Mouse (Mus musculus): ENCODE results near the gene Wdtc1.

Wdtc1 gene

DNA sequence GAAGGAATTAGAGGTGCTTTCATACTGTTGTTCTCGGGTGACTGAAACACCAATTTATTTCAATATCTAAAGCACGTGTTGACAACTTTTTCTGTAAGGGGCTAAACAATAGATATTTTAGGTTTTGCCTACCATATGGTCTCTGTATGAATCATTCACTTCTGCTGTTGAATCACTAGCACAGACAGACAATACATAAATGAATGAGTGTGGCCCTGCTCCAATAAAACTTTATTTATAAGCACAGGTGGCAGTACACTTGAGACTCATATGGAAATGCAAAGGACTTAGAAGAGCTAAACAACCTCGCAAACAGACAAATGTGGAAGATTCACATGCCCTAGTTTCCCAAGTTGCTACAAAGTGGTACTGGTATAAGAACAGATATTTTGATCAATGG, 33.6 kb downstream of the Wdtc1 start:
- DNase-seq: no peak

DNA sequence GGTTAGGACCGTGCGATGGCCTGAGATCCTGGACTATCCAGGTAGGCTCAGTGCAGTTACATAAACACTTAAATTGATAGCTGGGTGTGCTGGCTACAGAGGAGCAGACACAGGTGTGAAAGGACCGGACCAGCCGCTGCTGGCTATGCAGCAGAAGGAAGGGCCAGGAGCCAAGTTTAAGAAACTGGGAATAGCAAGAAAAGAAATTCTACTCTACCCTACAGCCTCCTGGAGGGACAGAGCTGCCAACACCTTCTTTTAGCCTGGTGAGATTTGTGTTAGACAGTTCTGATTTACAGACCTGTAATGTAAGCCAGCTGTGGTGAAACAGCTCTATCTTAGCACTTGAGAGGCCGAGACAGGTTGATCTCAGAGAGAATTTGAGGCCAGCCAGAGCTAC, 37.3 kb downstream of the Wdtc1 start:
- peak in 1 of 2 experiments; percentile 34 for DNase-seq

DNA sequence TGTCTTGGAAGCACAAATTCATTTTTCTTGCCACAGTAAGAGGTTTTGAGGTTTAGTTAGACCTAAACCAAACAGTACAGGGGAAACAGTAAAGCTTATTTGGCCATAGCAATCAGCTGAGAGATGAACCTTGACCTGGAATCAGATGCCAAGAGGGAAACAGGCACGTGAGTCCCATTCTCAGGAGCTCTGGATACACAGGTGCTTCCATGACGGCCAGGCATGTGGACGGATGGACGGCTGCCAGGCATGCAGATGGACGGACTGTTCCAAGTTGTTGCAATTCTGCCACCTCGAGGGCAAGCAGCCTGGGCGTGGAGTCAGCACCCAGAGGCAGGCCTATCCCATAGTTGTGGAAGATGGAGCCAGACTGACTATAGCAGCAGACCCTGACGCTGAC, 38.4 kb downstream of the Wdtc1 start:
- peak; percentile 93 to 96 for DNase-seq

DNA sequence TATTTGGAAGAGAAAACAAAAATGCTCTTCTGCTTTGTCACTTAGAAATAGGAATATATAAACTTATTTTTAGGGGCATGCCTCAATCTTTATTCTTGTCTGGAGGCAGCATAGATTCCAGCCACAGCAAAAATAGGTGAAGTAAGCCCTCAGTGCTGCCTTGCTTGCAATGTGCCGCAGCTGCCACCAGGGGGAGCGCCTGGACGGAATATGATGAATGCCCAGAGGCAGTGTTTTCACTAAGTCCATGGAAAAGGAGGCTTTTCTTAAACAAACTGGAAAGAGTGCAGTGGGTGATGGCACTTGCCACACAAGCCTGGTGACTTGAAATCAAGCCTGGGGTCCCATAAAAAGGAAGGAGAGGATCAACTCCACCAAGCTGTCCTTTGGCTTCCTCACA, 43.3 kb downstream of the Wdtc1 start:
- DNase-seq: peak; percentile 81 to 90

DNA sequence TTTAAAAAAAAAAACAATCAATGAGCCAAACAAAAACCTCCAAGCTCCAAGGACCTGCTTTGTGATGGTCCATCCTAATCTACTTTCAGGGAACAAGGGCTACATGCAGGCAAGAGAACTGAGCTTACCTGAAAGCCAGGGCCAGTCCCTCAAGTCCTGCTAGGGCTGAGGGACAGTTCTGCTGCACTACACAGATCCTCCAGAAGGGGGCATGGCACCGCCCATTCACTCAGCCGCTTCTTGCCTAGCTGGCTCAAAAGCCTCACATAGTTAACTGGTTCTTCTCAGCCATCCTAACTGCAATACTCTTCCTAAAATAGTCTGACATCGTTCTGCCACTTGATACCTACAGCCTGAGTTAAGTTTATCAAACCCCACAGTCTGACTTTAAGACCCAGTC, 46.0 kb downstream of the Wdtc1 start:
- DNase-seq: peak; percentile 69

DNA sequence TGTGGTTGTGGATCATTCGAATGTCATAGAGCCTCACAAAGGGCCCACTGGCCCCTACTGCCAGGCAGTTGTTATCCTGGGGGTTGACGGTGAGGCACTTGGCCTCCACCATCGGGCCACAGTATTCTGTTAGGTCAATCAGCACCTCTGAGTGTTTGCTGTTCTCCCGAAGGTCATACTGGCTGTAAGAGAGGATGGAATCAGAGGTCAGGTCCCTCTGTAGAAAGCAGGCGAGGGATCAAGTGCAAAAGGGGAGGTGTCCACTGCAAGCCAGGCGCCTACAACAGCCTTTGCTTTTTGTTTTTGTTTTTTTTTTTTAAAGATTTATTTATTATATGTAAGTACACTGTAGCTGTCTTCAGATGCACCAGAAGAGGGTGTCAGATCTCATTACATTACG, 47.5 kb downstream of the Wdtc1 start:
- DNase-seq: no peak

DNA sequence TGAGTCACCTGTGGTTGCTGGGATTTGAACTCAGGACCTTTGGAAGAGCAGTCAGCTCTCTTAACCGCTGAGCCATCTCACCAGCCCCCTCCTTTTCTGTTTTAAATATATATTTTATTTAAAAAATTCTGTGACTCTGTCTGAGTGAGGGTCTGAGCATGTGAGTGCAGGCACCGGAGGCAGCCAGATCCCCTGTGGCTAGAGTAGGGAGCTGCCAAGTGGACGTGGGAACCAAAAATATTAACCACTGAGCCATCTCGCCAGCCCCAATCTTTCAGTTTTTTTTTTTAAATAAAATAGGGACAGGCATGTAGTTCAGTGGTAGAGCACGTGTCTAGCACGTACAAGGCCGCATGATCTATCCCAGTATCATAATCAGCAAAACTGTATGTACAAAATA, 48.5 kb downstream of the Wdtc1 start:
- DNase-seq: no peak

DNA sequence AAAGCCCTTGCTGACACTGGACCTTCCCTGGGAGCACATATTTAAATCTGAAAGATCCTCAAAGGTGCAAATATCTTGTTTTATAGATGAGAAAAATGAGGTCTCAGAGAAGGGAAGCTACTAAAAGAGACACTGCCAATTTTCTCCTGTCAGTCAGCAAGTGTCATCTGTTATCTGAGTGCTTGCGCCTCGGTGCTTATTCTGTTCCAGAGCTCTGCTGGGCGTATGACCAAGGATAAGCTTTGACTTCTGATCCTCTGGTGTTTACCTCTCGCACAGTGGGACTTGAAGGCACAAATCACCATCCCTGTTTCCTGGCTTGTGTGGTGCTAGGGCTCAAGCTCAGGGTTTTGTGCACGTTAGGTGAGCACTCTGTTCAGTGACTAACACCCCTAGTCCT, 50.6 kb downstream of the Wdtc1 start:
- DNase-seq: no peak

DNA sequence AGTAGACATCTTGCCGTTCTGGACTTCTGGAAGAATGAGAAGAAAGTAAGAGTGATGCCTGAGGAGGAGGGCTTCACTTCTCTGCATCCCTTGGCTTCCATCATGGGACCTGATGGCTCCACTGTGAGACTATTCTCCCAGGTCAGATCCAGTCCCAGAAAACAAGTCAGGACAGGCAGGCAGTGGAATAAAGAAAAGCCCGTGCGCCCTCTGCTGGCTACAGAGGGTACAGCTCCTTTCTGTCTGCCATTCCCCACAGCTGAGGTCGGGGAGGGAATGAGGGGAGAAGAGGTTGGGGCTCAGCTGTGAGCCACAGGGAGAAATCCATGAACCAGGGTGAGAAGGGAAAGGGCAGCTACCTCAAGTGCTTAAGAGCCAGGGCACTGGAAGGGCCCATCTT, 51.5 kb downstream of the Wdtc1 start:
- DNase-seq: peak; percentile 67 to 81

DNA sequence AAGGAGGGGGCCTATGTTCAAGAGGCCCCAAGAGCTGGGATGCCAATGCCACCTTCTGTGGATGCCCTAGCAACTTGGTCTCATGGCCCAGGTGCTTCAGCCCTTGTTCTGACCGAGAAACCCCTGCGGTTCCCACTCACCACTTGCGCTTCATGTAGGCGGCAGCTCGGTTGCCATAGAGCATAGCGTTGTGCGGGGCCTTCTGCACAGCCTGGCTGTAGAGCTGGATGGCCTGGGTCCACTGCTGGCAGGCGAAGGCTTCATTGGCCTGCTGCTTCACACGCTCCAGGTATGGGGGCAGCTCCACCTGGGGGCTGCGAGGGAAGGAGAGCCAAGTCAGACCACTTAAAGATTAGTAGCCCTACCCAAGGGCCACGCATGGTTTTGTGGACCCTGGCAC, 52.9 kb downstream of the Wdtc1 start:
- DNase-seq: no peak

DNA sequence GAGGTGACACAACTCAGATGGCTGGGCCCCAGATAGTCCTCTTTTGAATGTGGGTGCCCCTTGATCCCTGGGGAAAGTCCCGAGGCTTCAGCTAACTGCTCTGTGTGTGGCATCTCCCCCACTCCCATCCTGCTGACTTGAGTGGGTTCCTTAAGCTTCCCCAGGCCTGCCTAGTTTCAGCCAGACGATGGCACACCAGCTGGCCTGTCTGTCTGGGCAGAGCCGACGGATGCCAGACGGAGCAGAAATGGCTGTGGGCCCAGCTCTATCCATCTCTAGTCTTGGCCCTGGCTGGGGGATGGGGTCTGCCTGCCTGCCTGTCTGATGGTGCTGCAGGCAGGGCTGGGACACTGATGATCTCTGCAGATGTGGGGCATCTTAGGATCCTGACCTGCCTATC, 53.6 kb downstream of the Wdtc1 start:
- no peak for DNase-seq

DNA sequence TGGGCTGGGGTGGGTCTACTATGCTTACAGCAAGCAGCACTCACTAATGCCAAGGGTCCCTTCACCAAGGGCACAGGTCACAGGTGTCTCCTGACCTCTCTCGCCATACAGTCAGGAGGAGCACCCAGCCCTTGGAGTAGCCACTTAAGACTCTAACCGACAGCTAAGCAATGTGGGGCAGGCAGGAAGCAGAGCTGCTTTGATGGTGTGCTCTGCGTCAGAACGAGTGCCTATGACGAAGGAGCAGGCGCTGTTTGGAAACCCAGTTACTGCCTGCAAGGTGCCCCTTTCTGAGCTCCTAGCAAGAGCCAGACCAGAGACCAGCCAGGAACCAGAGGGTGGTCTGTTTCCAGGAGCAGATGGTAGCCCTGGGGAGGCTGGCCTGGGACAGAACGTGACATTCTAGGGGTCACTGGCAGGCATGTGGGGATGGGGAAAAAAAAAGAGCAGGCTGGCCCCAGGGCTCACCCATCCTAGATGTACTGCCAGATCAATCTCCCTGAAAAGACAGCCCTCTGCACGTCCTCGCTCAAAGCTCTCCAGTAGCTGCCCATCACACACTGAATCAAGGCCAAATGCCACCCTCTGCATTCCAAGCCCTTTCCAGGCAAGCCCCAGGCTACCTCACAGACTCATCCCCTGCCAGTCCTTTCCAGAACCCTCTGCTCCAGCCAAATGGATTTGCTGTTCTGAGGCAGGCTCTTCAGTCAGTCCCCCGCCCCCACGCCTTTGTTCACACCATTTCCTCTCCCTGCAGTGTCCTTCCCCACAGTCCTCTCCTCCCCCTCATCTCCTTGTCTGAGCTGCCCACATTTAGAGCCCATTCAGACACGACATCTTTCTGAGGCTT, 54.5 kb downstream of the Wdtc1 start:
- no peak for DNase-seq

DNA sequence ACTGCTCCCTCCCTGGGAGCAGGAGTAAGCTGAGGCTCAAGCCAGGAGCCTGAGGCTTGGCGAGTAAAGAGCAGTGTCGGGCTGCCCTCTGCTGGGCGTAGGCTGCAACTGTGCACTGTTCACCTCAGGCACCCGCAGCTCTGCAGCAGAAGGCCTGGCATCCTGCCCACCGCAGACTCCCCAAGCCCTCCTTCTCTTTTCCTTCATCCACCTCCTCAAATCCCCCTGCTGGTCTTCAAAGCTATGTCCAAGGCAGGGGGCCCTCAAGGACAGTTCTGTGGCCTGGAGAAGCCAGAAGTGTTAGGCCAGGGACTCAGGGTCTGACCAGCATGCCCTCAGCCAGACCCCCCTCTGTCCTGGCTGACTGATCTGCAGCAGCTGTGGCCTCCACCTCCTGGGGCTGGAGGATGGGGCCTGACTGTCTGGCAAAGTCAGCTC, 55.5 kb downstream of the Wdtc1 start:
- peak; percentile 83 to 84 for DNase-seq

DNA sequence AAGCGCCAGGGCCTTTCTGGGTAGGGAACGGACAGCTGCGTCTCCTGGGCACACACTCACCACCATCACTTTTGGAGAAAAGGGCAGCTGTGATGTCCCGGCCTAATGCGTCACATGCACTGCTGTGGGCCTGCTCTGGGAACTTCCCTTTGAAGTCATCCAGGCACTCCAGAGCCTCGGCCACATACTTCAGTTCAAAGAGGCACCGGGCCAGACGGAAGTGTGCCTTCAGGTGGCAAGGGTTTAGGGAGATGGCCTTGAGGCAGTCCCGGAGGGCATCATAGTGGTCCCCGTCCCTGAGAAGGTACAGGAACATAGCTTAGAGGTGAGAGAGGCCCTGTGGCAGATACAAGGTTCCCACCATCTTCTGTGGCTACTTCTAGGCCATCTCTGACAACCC, 55.9 kb downstream of the Wdtc1 start:
- DNase-seq: no peak

DNA sequence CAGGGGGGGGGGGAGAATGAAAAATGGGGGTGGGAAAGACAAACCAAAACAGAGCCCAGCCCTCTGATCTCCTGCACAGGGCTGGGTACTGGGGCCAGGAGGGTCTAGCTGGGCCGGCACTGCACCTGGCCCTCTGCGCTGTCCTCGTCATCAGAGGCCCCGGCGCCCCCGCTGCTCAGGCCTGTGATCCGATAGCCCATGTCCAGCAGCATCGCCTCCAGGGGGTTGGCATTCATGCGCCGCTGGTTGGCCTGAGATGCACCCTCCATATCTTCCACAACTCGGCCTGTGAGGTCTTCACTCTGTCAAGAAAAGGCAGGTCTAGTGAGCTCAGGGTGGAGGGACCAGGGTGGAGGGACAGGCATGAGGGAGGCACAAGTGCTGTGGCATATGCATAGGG, 59.2 kb downstream of the Wdtc1 start:
- no peak for DNase-seq

DNA sequence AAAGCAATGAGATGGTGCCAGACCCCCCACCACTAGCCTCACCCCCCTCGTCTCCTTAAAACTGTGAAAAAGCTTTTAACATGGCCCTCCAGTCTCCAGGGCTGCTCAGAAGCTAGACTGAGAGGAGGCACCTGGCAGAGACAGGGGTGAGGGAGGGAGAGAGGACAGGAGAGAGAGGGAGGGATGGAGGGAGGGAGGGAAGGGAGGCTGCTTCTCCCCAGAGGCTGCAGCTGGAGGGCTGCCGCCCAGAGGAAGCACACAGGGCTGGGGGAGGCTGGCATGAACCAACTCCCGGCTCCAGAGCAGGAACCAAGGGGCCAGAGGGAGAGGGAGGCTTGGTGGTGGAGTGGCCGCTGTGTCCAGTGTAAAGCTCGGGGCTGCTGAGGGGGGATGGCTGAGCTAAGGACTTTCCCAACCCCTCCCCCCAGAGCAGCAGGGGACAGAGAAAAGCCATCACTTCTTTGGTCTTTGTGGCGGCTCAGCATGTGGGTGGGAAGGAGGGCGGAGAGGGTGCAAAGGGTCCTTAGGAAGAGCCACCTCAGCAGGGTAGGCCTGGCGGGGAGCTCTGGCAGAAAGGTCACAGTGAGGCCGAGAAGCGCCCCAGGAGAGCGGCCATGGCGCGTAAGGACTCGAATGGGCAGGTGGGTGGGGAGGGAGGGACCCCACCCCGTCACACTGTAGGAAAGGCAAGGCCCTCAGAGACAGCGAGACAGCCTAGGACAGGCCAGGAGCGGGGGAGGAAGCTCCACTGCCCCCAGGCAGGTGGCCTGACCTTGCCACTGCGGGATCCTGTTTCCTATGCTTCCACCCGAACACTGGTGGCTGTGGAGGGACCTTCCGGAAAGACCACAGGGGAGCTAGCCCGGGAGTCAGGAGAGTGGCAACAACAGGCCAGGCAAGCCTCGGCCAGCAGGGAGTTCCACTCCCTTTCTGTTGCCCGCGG, 60.1 kb downstream of the Wdtc1 start:
- no peak for DNase-seq

DNA sequence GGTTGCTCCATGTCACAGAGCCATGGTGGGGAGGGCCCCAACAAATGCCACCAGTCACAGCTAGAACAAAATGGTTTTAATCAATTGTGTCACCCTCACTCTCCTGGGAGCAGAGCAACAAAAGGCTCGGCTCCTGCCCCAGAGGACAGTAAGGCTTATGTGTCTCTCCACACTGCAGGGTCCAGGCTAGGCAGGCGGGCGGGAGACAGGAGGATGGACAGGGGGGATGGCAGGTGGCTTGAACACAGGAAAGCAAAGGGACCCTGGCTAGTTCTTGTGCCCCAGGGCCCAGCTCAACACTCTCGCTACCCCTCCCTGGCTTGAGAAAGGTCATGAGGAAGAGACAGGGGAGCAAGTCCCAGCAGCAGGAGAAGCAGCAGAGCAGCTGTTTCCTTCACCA, 60.9 kb downstream of the Wdtc1 start:
- no peak for DNase-seq

DNA sequence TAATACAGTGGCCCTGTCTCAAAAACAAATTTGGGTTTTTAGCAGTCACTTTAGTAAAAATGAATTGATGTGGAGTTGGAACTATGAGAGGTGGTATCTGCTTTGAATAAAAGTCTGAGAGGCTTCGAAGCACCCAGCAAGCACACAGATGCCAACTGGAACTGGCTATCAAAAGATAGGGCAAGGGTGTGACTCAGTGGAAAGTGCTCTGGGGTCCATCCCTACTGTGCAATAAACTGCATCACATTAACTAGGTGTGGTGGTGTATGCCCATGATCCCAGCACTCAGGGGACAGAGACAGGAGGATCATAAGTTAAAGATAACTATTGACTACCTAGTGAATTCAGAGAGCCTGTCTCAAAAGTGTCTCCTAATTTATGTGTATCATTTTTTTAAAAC, 62.0 kb downstream of the Wdtc1 start:
- no peak for DNase-seq

DNA sequence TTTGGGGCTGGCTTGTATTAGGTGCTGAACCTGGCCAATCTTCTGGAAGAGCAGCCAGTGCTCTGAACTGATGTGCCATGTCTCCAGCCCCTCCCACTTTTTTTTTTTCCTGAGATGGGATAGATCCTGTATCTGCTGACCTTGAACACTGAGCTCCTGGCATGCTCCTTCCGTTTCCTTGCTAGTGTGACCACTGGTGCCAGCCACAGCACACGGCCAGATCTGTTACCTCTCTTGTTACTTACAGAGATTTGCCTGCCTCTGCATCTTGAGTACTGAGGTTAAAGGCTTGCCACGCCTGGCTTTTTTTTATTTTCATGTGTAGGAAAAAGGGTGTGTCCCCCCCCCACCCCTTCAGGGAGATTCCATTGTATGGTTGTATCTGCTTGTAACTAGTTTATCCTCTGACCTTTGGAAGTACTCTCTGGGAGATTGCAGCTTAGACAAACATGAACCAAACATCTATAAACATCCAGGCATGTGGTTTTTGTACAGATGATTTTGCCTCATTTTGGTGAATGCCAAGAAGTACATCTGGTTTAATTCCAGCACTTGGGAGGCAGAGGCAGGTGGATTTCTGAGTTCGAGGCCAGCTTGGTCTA, 66.7 kb downstream of the Wdtc1 start:
- no peak for DNase-seq

DNA sequence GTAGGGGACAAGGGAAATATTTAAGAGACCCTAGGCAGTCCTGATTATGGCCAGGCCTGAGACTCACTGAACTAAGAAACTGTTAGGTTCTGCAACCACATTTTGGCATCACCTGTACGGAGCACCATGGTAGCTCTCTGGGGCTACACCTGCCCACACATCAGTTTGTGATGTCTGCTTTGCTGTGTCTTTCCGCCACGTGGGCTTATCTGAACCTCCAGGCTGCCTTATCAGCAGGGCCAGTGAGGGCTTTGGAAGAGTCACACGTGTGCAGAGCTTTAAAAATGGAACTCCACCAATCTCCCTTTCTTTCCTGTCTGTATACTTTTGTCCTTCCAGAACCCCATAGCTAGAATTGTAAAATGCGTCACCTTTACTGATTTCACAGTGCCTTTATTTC, 67.3 kb downstream of the Wdtc1 start:
- DNase-seq: no peak

DNA sequence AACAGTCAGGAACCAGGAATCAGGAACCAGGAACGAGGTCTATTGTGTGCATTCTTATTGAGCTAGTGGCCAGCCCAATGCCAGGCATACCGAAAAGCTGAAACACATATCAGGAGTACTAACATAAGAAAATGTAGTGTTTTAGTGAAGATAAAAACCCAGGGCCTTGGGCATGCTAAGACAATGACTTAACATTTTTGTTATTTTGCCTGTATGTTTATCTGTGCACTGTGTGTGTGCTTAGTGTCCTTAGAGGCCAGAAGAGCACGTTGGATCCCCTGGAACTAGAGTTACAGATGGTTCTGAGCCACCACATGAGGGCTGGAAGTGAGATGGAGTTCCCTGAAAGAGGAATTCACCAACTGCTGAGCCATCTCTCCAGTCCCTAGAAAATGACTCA, 68.0 kb downstream of the Wdtc1 start:
- DNase-seq: no peak

DNA sequence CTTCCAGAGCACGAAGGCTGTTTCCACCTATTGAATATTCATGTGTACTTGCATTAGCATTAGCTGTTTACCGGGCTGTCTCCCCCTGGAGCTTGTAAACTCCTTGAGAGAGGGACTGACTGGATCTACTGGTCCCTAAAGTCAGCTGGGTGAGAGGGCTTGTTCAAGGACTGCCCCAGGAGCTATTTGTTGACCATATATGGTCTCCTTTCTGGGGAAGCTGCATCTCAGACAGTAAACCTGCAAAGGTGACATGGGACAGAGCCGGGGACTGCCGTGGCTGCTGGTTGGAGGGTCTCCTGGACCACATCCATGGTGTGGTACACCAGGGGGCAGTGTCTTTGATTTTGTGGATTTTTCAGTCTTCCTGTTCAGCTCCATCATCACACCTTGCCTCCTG, 70.6 kb downstream of the Wdtc1 start:
- DNase-seq: no peak

DNA sequence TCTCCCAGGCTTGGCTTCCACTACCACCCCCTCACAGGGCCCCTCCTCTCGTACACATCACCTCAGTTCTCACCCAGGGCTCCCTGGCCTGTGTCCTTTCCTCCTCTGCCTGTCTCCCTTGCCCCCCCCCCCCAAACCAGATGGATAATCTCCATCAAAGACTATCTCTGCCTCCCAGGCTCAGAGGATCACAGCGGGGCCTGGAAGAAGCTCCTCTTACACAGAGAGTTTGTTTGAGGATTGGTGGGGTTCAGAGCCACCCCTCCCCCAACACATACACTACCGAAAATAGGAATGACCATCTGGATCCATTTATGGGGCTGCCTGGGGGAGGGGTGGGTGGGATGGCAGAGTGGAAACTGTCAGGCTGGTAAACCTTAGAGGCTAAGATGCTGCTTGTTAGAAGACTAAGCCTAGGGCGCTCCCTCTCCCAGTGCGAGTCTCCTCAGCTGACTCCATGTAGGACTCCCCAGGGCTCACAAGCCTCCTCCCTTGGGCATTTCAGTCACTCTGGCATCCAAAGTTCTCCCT, 71.3 kb downstream of the Wdtc1 start:
- DNase-seq: no peak

All from kidney, postnatal 25 days (tissue).